Mouse (Mus musculus) kidney, postnatal 36 days (tissue): ENCODE data around the gene Nek9.
A peak's percentile ranks its signal among the peaks of the same experiment; 100 is the strongest.

ENCODE experiments used
- DNase-seq, 2 experiments: peaks; one replicate each; pipeline ENCODE4 v3.0.0; 2021 to 2022; ENCODE audit warnings: mixed read lengths in 2 of 2

The Nek9 gene

GRCm38 (mm10) chr12:85257008-85257639 lies 82.0 kb downstream of the Nek9 start:
- peak in 1 of 2 experiments; percentile 28 for DNase-seq

GRCm38 (mm10) chr12:85256074-85256751 lies 82.9 kb downstream of the Nek9 start:
- no peak for DNase-seq

GRCm38 (mm10) chr12:85252083-85252482 lies 87.1 kb downstream of the Nek9 start:
- DNase-seq, result no peak
